Mouse (Mus musculus): ENCODE measurements around the gene Sorcs3.

Gene Sorcs3

DNA sequence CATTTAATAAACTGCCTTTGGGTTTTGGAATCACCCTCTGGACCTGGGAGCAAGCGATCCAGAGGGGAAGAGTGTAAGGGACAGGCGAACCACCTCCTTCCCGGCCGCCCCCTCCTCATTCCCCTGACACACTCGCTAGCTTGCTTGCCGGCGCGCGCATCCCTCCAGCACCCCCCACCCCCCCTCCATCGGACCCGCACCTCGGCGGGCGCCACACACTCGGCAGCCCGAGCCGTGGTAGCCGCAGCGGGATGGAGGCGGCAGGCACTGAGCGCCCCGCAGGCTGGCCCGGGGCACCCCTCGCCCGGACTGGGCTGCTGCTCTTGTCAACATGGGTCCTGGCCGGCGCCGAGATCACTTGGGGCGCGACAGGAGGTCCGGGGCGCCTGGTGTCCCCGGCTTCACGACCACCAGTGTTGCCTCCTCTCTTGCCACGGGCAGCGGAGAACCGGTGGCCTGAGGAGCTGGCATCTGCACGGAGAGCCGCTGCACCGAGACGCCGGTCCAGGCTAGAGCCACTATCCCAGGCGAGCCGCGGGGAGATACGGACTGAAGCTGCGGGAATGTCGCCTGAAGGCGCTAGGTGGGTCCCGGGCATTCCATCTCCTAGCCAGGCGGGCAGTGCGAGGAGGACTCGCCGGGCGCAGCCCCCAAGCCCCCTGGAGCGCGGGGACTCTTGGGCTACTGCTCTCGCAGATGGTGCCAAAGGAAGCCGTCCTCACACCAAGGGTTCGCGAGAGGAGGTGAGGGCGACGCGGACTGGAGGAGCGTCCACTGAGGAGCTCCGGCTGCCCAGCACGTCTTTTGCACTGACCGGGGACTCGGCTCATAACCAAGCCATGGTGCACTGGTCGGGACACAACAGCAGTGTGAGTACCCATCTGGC is at the start of gene Sorcs3:
Sorcs3 (plus strand) TSS at position 97 of the 886 bp plus-strand sequence.
- no peak for DNase-seq (ENCODE audit: low spot score)

DNA sequence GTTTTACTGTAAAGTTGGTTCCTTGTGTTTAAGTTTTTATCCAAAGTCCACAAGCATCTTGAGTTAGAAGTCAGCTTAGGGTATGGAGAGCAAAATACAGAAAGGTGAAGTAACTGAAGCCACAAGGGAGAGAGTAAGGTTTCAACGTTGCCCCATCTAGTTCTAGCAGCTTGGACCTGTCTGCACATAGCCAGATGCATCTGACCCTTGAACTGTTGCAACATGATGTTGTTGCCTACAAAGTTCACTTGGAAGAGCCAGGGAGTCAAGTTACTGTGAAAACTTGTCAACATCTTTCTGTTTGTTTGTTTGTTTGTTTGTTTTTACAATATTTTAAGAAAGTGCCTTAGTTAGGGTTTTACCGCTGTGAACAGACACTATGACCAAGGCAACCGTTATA is 40.5 kb upstream of the Sorcs3 start:
- DNase-seq (ENCODE audit: low spot score): no peak

DNA sequence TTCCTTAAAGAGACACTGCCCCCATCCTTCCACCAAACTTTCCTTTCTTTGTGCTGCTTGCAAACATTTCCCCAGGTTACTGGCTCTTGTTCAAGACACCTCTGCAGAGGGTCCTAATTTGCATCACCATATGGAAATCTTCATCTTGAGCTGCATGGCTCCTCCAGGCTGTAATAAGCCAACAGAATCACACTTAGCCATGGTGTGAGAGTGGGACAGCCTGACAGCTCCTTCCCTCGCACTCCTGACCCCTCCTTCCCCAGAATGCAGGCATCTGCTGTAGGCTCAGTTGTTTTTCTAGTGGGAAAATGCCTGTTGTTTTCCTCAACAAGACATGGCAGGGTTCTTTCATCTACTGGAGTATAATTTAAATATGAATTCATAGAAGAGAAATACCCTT is 38.7 kb upstream of the Sorcs3 start:
- no peak for DNase-seq (ENCODE audit: low spot score)

DNA sequence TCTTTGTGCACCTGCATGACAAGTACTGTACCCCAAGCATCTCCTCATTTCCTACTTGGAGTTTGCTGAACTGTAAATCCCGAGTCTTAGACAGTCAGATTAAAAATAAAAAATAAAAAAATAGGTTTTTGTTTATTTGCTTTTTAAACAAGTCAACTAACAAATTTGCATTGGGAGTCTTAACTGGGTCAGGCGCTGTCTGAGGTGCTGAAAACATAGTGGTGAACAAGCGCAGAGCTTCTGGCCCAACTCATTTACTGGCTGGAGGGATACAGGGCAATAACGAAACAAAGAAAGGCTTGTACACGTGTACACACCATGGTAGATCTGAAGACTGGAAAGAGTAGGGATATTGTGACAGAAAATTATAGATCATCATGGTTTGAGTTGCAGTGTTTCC is 37.5 kb upstream of the Sorcs3 start:
- no peak for DNase-seq (ENCODE audit: low spot score)

DNA sequence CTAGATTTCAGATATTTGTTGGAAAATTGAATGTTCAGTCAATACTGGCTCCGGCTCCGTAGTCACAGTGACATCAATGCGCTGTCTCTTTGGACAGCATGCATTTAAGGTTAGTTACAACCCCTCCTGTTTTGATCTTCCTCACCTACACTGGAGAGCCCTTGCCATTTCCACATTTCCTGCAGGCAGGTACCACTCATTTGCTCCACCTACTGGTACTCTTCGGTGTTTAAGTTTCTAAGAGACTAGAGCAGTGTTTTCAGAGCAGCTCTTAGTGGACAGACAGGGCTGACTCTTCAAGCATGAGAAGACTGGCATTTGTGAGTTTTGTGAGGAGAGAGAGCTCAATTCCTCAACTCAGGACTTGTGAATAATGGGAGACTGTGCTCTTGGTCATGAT is 31.1 kb upstream of the Sorcs3 start:
- DNase-seq (ENCODE audit: low spot score): no peak

DNA sequence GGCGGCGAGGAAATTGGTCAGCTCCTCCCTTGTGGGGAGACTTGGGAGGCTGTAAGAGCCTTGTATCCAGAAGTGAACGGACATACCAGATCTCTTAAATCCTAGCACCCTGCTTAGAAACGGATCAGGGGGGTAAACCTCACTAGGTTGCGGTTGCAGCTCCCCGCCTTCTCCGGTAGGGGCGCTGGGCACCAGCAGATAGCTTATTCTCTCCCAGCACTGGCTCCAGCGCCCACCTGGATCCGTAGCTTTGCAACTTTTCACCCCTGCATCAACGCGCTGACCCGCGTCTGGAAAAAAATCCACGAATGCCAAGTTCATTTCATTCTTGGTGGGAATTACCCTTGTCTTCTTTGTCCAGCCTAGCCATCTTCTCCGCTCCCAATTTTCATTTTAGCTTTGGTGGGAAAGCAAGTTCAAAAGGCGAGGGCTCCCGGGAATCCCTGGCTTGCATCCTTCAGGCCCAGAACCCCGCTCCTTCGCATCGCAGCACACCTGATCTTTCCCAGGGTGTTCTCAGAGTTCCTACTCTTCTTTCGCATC is 1.8 kb upstream of the Sorcs3 start:
- DNase-seq (ENCODE audit: low spot score): no peak

DNA sequence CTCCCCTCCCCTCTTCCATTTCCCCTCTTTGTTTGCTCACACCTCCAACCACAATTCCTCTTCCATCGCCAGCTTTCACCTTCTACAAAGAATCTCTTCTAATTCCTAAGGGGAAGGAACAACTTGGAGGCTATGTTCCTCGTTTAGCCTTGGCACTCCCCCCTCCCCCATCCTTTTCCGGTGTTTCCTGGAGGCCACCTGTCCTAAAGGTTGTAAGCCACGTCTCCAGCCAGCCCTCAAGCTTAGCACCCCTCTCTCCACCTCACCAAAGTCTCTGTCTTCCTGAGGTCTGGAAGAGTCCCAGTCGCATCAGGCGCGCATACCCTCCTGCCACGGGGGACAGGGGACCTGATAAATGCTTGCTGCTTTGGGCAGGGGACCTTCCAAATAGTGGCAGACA is 1.3 kb upstream of the Sorcs3 start:
- DNase-seq (ENCODE audit: low spot score): no peak

DNA sequence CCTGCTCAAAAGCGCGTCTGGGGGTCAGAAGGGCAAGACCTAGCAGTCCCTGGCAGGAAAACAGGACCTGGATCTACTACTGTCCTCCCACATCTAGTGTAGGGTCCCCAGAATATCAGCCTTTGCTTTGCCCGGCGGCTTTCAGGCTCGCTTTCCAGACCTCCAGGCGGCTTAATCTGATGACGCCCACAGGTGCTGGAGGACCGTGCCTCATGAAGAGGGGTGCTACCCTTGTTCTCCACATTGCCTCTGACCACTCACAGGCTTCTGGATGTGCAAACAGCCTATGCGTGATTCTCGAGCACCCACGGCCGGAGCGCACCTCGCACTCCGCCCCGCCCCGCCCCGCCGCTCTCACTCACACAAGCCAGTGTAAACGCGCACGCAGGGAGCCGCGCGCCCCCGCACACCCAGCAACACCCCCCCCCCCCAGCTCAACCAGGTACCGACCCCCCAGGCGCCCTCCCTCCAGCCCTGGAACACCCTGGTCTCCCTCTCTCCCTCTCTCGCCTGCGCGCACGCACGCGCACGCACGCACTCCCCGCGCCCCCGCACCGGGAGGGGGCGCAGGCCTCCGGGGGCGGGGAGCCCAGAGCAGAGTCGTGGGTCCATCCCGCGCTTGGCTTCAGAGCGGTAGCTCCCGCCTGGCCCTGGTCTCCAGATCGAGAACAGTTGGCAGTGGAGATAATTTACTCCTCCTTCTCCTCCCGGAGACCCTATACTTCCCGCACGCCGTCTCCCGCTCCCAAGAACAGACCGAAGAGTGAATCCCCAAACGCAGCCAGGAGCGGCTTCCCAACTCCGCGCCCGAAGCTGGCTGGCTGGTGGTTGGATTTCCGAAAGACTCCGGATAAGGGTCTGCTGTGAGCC is 698 bp upstream of the Sorcs3 start:
- DNase-seq (ENCODE audit: low spot score): no peak

DNA sequence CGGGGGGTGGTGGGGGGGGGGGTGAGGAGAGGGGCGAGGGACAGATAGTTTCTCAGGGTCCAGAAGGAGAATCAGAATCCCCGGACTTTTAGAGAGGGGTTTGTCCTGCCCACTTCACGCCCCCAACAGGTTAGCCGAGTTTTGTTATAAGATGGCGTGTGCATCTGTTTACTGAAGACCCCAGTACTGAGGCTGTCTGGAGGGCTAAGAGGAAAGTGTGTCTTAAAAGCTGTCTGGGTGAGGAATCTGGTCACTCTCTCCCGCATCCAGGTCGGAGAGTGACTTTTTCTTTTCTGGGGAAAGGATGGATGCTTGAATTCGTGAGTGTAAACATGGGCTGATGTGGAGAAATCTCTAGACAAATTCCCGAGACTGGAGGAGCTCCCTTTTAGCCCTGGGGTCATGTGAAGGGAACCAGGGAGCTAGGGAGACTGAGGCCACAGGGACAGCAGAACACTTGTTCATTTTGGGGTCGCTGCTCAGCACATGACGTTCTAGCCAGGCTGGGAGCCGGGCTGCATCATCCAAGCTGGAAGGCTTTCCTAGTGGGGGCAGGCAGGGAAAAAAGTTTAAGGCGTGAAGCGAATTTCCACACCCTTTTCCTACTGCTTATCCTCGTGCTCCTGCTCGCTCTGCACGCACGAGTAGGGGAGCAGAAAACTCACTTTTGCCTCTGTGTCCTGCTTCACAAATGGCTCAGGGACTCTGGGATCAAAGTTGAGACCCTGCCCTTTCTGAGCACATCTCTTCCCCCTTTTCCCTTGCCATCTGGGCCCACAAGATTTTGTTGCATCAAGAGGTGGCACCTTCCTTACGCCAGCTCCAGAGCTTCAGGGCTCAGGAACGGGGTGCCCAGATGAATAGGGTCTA is 1.3 kb downstream of the Sorcs3 start:
- no peak for DNase-seq (ENCODE audit: low spot score)

DNA sequence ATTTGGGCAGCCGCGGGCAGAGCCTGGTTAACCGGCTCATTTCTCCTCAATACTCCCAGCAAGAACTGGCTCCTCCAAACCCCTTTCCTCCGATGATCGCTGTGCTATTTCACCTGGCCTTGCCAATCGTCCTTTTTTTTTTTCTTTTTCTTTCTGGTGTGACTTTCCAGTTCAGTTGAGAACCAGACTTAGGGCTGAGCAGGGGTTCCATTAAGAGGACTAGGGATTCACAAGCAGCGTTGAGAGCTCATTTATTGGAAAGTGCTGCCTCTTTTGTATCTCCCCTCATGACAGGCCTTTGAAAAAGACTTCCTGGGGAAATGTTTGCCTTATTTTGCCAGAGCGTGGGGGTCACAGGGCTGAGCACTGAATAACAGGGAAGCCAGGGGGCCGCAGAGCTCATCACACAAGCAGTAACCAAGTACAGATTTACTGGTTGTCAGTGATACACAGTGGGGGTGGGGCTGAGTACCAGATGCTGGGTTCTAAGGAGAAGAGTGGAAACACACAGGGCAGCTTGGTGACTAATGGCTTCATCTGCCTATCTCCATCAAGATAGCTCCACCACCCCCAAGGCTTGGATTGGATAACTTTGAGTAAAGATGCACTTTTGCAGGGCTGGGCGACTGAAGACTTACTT is 2.0 kb downstream of the Sorcs3 start:
- no peak for DNase-seq (ENCODE audit: low spot score)

DNA sequence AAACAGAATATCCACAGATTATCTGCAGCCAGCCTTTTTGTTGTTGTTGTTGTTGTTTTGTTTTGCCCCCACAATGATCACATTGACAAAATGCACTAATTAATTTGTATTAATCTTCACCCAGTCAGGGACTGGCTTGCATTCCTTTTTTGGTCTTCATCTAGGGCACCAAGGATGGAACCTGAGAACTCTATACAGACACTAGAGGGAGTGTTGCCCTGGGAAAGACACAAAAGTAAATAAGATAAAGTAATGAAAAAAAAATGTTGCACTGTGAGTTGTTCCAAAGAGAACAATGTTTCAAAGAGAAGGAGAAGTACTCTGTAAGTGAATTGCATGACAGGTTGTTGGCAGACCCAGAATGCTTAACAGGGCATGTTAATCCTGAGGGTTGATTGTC is 9.6 kb downstream of the Sorcs3 start:
- no peak for DNase-seq (ENCODE audit: low spot score)

DNA sequence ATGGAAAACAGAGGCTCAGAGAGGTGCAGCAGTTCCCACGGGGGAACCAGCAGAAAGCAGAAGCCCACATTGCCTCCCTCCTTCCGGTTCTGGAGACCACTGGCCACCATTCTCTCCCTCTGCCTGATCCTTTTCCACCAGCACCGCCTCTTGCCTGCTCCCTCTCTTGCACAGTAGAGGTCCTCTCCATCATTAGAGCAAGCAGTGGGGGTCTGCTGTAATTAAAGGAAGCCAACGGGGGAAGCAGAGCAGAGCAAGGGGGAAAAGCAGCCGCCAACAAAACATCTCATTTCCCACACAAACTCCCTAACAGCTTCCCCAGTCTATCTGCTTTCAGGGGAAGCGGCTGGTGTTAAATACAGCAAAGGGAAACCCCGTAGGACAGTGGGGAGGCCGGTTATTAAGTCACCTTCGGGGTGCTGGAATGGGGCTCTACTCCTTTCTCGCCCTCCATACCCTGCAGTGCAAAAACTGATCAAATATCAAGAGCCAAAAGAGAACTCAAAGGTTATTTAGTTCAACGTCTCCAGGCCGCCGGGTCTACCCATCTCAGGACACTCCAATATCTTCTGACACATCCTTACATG is 32.1 kb downstream of the Sorcs3 start:
- DNase-seq (ENCODE audit: low spot score): no peak

DNA sequence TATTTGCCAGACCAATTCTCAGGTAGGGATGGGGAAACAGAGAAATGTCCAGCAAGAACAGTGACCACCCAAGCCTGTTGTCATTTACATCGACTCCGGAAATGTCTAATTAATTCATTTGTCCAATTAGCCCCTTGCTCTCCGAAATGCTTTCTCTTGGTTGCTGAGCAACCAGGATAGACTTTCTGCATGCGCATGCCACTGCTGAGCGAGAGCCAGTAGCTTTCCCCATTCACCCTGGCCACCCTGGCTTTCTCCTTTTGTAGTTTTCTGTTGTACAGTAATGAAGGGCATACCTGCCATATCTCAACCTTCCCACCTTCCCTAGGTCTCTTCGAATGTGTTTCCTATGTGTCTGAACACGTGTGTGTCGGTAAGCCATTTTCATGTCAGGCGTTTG is 32.6 kb downstream of the Sorcs3 start:
- DNase-seq (ENCODE audit: low spot score): no peak

DNA sequence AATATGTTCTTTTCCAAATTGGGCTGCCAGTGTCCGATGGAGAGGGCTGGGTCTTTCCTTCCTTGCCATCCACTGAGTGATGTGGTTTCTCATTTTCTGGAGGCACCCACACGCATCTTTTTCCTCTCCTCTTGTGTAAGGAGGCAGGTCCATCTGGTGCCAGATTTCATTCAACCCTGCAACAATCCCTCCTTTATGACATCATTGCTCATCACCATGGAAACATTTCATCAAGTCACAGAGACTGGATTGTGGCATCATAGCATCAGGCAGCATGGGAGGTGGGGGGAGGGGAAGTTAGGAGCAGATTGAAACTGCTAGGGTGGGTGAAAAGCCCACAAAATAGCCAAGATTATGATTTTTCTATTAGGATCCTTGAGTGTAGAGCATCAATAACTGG is 35.1 kb downstream of the Sorcs3 start:
- DNase-seq (ENCODE audit: low spot score): no peak

DNA sequence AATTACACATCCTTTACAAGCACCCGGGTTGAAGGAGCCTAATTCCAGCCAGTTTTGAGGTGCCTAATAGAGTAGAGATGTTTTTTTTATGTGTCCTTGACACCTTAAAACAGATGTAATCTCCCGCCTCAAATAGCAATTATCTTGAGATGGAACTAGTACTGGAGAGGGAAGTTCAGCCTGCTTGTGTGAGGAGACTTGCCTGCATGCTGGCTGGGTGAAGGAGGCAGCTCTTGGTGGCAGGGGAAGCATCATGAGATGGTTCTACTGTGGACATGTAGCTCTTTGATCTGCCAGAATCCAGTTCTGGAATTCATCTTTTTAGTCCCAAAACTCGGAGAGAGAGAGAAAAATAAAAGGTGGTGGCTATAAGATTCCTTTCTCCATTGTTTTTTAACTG is 38.2 kb downstream of the Sorcs3 start:
- no peak for DNase-seq (ENCODE audit: low spot score)

DNA sequence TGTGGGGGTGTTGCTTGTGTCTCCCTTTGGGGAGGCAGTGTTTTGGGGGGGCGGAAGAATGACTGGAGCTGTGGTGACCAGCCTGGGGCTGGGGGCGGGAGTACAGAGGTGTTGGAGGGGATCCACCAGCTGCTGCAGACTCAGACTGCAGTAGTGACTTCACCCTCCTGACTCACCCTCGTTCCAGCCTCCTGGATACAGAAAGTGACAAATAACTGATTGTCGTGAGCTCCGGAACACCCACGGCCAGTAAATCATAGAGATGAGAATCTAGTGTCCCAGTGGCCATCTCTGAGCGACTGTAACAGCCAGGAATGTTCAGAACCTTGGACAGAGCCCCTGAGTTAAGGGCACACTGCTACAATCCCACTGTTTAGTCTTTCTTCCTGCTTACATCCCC is 53.4 kb downstream of the Sorcs3 start:
- DNase-seq (ENCODE audit: low spot score): no peak

DNA sequence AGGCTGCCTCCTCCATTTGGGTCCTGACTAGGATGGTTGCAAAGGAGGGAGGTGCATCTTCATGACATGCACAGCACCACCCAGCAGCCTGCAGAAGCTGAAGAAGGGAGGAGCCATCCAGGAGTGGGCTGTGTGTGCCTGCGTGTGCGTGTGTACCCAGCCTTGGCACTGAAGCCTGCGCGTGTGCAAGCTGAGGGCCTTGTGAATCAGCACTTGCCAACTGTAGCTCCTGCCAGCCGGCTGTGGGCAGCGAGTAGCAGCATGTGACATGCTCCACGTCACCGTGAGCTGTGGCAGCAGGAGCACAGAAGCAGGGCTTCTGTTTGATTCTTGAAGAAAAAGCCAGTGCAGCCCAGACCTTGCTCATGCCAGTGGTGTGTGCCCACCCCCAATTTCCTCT is 54.8 kb downstream of the Sorcs3 start:
- no peak for DNase-seq (ENCODE audit: low spot score)

DNA sequence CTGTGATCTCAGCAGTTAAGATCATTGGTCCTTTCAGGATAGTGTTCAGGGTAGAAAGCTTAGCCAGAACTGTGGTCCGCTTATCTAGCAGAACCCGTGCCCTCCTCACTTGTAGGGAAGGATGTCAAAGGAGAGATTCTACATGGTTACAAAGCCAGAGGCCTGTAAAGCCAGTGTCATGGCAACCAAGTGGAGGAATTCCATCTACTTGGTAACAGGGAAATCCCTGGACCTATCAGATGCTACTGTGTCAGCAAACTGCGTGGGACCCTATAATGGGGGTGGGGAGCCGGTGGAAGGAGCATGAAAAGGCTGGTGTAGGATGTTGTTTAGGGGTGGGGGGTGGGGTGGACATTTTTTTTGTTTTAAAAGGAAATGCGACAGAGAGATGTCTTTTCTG is 57.9 kb downstream of the Sorcs3 start:
- DNase-seq (ENCODE audit: low spot score): no peak

DNA sequence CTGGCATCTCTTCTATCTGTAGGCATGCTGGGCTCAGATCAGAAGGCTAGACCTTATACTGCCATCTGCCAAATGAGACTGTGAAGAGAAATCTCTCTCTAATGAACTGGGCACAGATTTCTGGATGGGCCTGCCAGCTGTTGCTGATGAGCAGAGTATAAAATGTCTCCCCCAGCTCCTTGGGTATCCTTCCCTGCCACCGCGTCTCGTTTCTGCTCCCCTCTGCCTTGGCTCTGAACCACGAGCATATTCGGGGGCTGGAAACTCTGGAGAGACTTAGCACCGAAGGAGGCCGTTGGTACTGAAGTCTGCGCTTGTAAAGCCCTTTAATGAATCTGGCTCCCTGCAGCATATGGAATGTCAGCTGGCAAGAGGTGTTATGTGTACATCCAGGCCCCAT is 74.4 kb downstream of the Sorcs3 start:
- no peak for DNase-seq (ENCODE audit: low spot score)

DNA sequence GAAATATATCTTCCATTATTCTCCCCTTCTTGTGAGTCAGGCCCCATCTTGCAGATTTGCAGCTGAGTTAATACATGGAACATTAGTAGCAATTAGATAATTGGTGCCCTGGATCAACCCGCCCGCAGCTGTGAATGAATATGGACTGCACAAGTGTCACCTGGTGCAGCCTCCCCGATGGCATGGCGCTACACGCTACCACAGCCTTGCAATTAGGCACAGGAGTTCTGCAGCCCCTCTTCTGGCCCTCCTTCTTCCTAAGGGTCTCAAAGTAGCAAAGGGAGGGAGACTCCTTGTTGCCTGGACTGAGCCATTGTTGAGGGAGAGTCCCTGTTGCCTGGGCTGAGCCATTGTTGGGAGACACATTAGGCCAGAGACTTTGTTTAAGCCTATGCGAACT is 76.4 kb downstream of the Sorcs3 start:
- DNase-seq (ENCODE audit: low spot score): no peak

DNA sequence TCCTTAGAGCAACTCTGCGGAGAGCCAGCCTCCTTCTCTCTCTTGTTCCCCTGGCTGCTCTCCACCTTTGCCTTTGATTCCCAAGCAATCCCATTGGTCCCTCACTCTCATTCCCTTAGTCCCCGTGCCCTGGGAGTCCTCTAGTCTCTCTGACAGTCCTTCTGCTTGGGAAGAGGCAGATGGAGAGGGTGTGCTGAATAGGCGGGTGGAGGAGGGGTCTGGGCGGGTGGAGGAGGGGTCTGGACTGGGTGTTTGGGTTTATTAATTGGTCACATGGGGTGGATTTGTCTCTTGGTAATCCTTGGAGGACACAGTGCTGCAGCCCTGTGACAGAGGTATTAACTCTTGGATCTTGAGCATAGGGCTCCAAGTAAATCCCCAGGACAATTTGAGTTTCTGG is 77.4 kb downstream of the Sorcs3 start:
- DNase-seq (ENCODE audit: low spot score): no peak

Measured in c-Kit-positive CD71-positive TER-119-positive erythroid progenitor cells, embryonic 14.5 days (primary cell).